Mouse (Mus musculus) ovary, postnatal 36 days (tissue): ENCODE results near the gene Erbb3.
A peak's percentile ranks its signal among the peaks of the same experiment; 100 is the strongest.
"Not testable (repeated sequence)": the region's sequence is repeated elsewhere in the genome, so short reads cannot be mapped to it uniquely, and the experiment has no call there.

Experiments
- DNase-seq: peaks from one replicate; pipeline ENCODE4 v3.0.0; 2022; ENCODE audit warnings: low spot score, mixed read lengths

Erbb3 gene

GRCm38 (mm10) chr10:128556963-128557362 is 32.5 kb downstream of the Erbb3 start:
- no peak for DNase-seq

DNA sequence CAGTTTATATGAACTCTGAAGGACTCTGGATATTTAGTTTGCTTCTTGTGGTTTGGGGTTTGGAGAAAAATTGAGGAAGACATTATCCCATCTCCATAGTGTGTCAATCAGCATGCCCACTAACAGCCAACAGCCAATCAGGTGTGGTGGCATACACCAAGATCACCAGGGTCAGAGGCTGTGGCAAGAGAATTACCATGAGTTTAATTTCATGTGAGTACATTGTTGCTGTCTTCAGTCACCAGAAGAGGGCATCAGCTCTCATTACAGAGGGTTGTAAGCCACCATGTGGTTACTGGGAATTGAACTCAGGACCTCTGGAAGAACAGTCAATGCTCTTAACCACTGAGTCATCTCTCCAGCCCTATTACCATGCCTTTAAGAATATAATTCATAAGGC is 33.2 kb downstream of the Erbb3 start:
- DNase-seq: no peak

- DNase-seq: not testable (repeated sequence)
These were observed 33.9 kb downstream of the Erbb3 start for GRCm38 (mm10) chr10:128555567-128555966.

DNA sequence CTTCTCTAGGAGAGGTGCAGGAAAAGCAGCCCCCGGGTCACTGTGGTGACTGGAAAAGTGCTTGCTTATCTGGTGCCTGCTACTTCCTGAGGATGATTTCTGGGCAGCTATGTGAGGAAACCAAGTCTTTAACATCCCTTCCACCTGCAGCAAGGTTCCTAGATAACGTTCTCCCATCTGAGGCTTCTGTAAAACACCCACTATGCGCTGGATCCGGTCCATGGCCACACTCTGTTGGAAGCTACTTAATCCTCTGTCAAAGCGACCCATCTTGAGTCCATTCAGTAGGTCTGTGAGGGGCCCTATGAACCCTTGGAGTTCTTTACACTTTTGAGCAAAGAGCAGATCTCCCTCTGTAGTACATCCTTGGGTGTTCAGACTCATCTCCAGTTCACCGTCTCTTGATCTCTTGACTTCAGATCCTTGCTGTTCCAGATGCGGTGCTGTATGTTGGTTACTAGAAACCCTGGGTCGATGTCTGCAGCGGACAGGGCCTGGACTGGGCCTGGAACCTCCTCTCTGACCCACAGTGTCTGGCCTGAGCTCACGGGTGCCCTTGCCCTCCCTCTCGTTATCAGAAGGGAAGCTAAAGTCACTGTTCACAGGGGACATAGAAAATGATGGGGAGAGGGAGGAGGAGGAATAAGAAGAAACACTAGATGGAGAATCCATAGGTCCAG is 39.2 kb downstream of the Erbb3 start:
- not testable (repeated sequence) for DNase-seq

GRCm38 (mm10) chr10:128549682-128550057 is 39.8 kb downstream of the Erbb3 start:
- not testable (repeated sequence) for DNase-seq

GRCm38 (mm10) chr10:128548947-128549681 is 40.3 kb downstream of the Erbb3 start, which contains the start of gene Rpl41:
Gene Rpl41, minus strand, starts transcription at chr10:128549305.
- DNase-seq: peak; percentile 89

DNA sequence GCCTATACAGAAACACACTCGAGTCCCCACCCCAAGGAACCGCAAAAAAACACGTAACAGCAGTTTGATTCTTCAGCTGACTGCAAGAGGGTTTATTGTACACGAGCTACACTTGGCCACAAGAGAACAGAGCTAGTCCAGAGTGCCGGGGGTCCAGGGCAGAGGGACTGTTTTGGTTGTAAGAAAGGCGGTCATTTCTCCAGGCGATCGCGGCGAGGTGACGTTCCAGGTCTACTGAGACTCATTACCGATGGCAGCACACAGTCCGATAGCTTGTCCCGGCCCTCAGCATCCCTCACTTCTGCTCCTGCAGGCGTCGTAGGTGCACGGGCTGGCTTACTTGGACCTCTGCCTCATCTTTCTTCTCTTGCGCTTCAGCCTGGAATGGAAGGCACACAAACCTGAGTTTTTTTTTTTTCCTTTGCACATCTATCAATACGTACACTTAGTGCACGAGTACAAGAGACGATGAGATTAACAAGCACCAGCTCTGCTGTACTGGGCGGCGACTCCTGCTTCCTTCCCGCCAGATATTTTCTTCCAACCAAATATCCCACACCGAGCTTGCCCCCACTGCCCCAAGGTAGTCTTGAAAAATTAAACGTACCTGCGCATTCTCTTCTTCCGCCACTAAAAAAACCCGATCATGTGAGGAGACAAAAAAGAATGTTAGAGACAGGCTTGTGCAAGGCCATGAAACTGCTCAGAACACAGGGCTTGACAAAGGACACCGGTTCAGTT is 41.2 kb downstream of the Erbb3 start:
- not testable (repeated sequence) for DNase-seq

- peak; percentile 91 for DNase-seq
These were observed 42.0 kb downstream of the Erbb3 start, which contains the start of gene Zc3h10 for GRCm38 (mm10) chr10:128547361-128548032. Gene Zc3h10, minus strand, starts transcription at chr10:128547774.

DNA sequence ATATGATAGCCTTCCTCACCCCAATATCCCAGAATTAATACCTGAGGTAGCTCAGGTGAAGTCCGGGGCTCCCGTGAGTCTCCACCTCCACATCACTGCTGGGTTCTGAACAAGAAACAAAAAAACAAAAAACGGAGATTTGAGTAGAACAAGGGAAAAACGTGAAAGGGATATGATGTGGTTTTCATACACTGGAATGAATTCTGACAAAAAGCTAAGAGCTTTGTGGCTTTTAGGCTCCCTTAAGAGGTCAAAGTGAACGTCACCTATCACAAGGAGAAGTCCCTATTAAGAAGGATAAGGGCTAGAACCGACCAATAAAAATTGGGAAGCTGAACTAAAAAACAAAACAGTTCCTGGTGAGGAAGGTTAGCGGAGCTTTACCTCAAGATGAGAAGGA is 42.7 kb downstream of the Erbb3 start:
- DNase-seq: no peak

DNA sequence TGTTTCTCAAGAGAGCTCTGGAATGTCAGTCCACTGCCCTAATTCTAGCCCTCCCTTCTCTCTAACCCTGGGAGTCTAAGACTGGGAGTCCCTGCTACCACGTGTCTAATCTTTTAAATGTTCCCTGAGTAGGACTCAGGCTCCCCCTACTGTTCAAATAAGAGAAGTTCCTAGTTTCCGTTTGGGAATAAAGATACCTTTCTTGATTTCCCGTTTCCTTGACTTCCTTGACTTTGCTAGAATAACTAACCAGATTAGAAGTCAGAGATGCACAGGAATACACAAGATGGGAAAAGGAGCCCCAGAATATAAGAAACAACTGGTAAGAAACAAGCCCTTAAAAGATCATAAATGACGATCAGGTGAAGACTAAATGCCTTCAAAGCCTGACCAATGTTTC is 43.1 kb downstream of the Erbb3 start:
- no peak for DNase-seq

- DNase-seq: no peak
These were observed 43.9 kb downstream of the Erbb3 start for GRCm38 (mm10) chr10:128545570-128545898.

- no peak for DNase-seq
These were observed 44.5 kb downstream of the Erbb3 start for GRCm38 (mm10) chr10:128544674-128545569.

GRCm38 (mm10) chr10:128544151-128544657 is 45.2 kb downstream of the Erbb3 start:
- no peak for DNase-seq

- DNase-seq: no peak
These were observed 46.4 kb downstream of the Erbb3 start for GRCm38 (mm10) chr10:128543100-128543499.

DNA sequence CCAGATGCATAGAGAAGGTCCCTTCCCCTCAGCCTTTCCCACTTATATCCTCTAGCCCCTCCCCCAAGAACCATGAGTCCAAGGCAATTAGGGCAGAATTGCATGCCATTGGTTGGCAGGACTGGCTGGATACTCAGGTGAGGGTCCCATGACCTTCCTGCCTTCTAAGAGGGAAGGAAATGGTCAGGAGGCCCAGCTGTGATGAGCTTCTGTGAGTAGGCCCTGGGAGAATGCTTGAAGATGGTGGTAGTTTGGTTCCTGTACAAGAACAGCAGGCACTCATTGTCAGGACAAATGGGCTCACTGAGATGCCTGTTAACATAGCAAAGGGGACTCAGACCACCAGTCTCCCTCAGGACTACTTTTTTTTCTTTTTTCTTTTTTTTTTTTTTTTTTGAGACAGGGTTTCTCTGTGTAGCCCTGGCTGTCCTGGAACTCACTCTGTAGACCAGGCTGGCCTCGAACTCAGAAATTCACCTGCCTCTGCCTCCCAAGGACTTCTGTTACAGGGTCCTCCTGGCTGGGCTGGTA is 51.0 kb downstream of the Erbb3 start:
- no peak for DNase-seq

- peak; percentile 78 for DNase-seq
These were observed 53.0 kb downstream of the Erbb3 start for GRCm38 (mm10) chr10:128536266-128536940.

- no peak for DNase-seq
These were observed 53.7 kb downstream of the Erbb3 start for GRCm38 (mm10) chr10:128535624-128536265.

DNA sequence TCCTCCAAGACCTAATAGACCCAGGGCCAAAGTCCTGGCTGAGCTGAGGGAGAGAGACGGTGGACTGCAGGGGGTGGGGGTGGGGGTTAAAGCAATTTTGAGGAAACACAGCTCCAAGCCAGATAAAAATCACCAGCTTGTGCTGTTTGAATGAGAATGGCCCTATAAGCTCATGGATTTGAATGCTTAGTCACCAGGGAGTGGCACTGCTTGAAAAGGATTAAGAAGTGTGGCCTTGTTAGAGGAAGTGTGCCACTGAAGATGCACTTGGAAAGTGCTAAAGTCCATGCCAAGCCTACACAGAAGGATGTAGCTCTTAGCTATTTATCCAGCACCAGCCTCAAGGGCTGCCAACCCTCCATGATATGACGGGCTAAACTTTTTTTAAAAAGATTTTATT is 54.2 kb downstream of the Erbb3 start:
- DNase-seq: no peak
